23 mouse cellular contexts compared by ENCODE assay signal in genomic region chr9:96646668-96647295, GRCm38 (mm10). TPM values are rescaled to one million over a fixed set of nuclear protein-coding genes. Genes with fewer than 3 reads are reported as not detected.
DNase-seq lines count a peak whose midpoint lies in the region; ATAC-seq and TF ChIP-seq lines count a peak whose summit lies in the region.
"Had no signal": no experiment of that assay in that cellular context is flagged by ENCODE, and none has a peak within 500 bp of the region (broad histone marks: within the 10 kb centered on the region; RNA-seq: fewer than 3 reads in every experiment).

No protein-coding gene starts in this region.

- peak; percentile 49; the same call in 1 of the 2 replicates for ATAC-seq in kidney, postnatal 0 days (replicated peaks; ENCODE audit: low FRiP score, low read depth)
- no peak for ATAC-seq in kidney, embryonic 15.5 days (replicated peaks; ENCODE audit: low FRiP score)
- peak; percentile 80 for ATAC-seq in inflammation-experienced regulatory T-cells, adult 6 months
- ATAC-seq: forebrain, embryonic 16.5 days; hindbrain, postnatal 0 days; midbrain, embryonic 16.5 days had no signal

- peak; percentile 42 for DNase-seq in adrenal gland, adult 8-10 months
- DNase-seq in adrenal gland, postnatal 4 days (ENCODE audit: low spot score in 2 of 2): no peak
- no peak for DNase-seq in kidney, postnatal 0 days (ENCODE audit: low spot score)
- peak; percentile 59 for DNase-seq in CD4-positive helper T cell, adult 2 months (ENCODE audit: low read depth, low spot score)
- DNase-seq in gastrocnemius, postnatal 36 days: no peak
- DNase-seq: adrenal gland, postnatal 14 days; cerebellum, adult 11 months; cerebellum, postnatal 14 days; gastrocnemius, postnatal 14 days; kidney, adult 18-20 months; liver, embryonic 13.5 days; right cerebral cortex, adult 18-20 months; right cerebral cortex, postnatal 4 days; thymus, postnatal 4 days had no signal

- no peaks in the 10 kb centered on the region for H3K27me3 ChIP-seq in kidney, postnatal 0 days (ENCODE audit: insufficient read depth, low read length)
- no peaks in the 10 kb centered on the region for H3K27me3 ChIP-seq in kidney, embryonic 15.5 days
- H3K27me3 ChIP-seq: limb, embryonic 12.5 days had no signal

- H3K4me1 ChIP-seq in kidney, postnatal 0 days (replicated peaks; ENCODE audit: insufficient read depth, low read length): no peaks in the 10 kb centered on the region
- H3K4me1 ChIP-seq in kidney, embryonic 15.5 days: no peaks in the 10 kb centered on the region
- H3K4me1 ChIP-seq: forebrain, embryonic 10.5 days; limb, embryonic 12.5 days; liver, embryonic 13.5 days had no signal

- TF ChIP-seq CTCF in kidney, postnatal 0 days (IDR thresholded peaks at IDR 0.05; ENCODE audit: low read depth): peak; percentile 22; the same call in 1 of the 2 replicates

- no peak overlapping the region for H3K27ac ChIP-seq in kidney, postnatal 0 days
- no peak overlapping the region for H3K27ac ChIP-seq in kidney, embryonic 15.5 days
- H3K27ac ChIP-seq: forebrain, embryonic 10.5 days; hindbrain, postnatal 0 days; limb, embryonic 12.5 days; liver, embryonic 13.5 days; macrophage had no signal

- intact Hi-C loops in gastrocnemius, postnatal 36 days (cut with DNase I): no loop called here

- H3K36me3 ChIP-seq in kidney, postnatal 0 days (ENCODE audit: insufficient read depth, low read length): no peaks in the 10 kb centered on the region
- H3K36me3 ChIP-seq in kidney, embryonic 15.5 days: no peaks in the 10 kb centered on the region
- H3K36me3 ChIP-seq: forebrain, embryonic 10.5 days; limb, embryonic 12.5 days; liver, embryonic 13.5 days had no signal

- H3K9ac ChIP-seq in kidney, postnatal 0 days (ENCODE audit: low read depth, low read length): no peak overlapping the region
- H3K9ac ChIP-seq in kidney, embryonic 15.5 days: no peak overlapping the region
- H3K9ac ChIP-seq: limb, embryonic 12.5 days; liver, embryonic 13.5 days had no signal

- no peak overlapping the region for H3K4me3 ChIP-seq in kidney, postnatal 0 days (replicated peaks; ENCODE audit: low read depth, low read length)
- H3K4me3 ChIP-seq in kidney, embryonic 15.5 days (replicated peaks): no peak overlapping the region
- H3K4me3 ChIP-seq: forebrain, embryonic 10.5 days; limb, embryonic 12.5 days; liver, embryonic 13.5 days; myocyte had no signal

- no peak overlapping the region for H3K4me2 ChIP-seq in kidney, postnatal 0 days (ENCODE audit: low read length)
- no peak overlapping the region for H3K4me2 ChIP-seq in kidney, embryonic 15.5 days
- H3K4me2 ChIP-seq: limb, embryonic 12.5 days; liver, embryonic 13.5 days had no signal

- H3K9me3 ChIP-seq in kidney, postnatal 0 days (replicated peaks; ENCODE audit: low read length): no peaks in the 10 kb centered on the region
- no peaks in the 10 kb centered on the region for H3K9me3 ChIP-seq in kidney, embryonic 15.5 days (replicated peaks)
- H3K9me3 ChIP-seq: forebrain, embryonic 10.5 days; limb, embryonic 12.5 days; liver, embryonic 13.5 days had no signal

- WGBS in kidney, postnatal 0 days: 51% methylated on average over 2 of the region's 2 CpGs
- WGBS in kidney, embryonic 15.5 days: 65% methylated on average over 2 of the region's 2 CpGs

RNA-seq across cellular contexts. Expression of gene Rasa2, which starts 15.4 kb away (rescaled TPM):
- total RNA-seq in adrenal gland, adult 8-10 months (2022): 10 to 100 TPM; 15.3 to 17.6 (median 16.3) TPM
- total RNA-seq in adrenal gland, postnatal 4 days (2021): 10 to 100 TPM; 17.5 to 21.2 TPM
- 13.8 and 14.9 TPM in 2 replicates for polyA plus RNA-seq in kidney, postnatal 0 days (2015; fragmentation: Nextera tagmentation; extraction: Ambion mirVana)
- 17.3 and 18.6 TPM in 2 replicates for polyA plus RNA-seq in kidney, embryonic 15.5 days (2015; fragmentation: Nextera tagmentation; extraction: Ambion mirVana)
- 10 to 100 TPM; 31.5 to 41.1 (median 34.3) TPM for polyA plus RNA-seq in inflammation-experienced regulatory T-cells, adult 6 months (2017; shearing (Covaris generic))
- total RNA-seq in gastrocnemius, postnatal 36 days (2021): 1 to 10 TPM; 2.5 to 3.0 TPM

Comparison
In these comparisons a context has a peak if more than half of its experiments do, and no peak if none do; other contexts are left out.
1. DNase-seq: peak in adrenal gland, adult 8-10 months (single experiment) and CD4-positive helper T cell, adult 2 months (single experiment); none in adrenal gland, postnatal 4 days (0 of 2), kidney, postnatal 0 days (single experiment) and gastrocnemius, postnatal 36 days (0 of 2).
2. RNA of gene Rasa2, which starts 15.4 kb away (total RNA-seq): 17.5 to 21.2 TPM in adrenal gland, postnatal 4 days and 15.3 to 17.6 TPM in adrenal gland, adult 8-10 months; 2.5 to 3.0 TPM in gastrocnemius, postnatal 36 days; every median in the first group is over 4 times any median in the second.